Mouse (Mus musculus): Measurements from ENCODE around the gene Srsf10. TPM values are rescaled to one million over a fixed set of nuclear protein-coding genes. Genes with fewer than 3 reads are reported as not detected.

Srsf10 gene
- polyA plus RNA-seq, 1 experiment from 2014 or later = 383 TPM

DNA sequence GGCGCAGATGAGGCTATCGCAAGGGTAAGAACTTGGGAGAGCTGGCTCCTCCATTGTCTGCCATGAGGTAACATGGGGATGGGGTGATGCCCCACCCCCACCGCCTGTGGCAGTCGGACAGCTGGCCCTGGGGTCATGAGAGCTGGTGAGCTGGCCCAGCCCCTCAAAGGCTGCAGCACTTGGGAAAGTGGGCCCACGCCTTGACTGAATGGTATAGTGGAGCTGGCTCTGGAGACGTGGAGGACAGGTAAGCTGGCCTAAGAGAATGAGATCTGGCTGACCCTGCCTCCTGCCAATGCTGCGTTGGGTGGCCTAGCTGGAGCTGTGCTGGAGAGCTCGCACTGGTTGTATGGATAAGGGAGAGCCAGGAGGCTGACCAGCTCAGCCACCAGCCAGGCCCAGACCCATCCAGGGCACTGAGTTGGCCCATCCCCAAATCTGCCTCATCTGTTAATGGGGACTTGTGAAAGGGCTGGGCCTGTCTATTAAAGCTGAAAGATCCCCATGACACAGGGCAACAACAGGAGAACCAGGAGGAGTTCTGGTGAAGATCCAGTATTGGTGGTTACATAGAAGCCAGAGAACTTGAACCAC, 21.3 kb upstream of the Srsf10 start:
- WGBS = 79% methylated on average over 8 of the region's 8 CpGs
- Histone ChIP-seq H3K4me1 (peaks cover 23% of the 10 kb centered on the region), H3K9me3 (no peaks in the 10 kb centered on the region), H3K4me3 (no peak overlapping the region), H3K27me3 (replicated peaks; ENCODE audit: low read depth, poor library complexity, severe bottlenecking) (no peaks in the 10 kb centered on the region), H3K36me3 (replicated peaks) (no peaks in the 10 kb centered on the region), H3K27ac (replicated peaks) (peak overlapping the region; percentile 40; the same call in 1 of the 2 replicates)
- DNase-seq (ENCODE audit: low spot score) = no peak

DNA sequence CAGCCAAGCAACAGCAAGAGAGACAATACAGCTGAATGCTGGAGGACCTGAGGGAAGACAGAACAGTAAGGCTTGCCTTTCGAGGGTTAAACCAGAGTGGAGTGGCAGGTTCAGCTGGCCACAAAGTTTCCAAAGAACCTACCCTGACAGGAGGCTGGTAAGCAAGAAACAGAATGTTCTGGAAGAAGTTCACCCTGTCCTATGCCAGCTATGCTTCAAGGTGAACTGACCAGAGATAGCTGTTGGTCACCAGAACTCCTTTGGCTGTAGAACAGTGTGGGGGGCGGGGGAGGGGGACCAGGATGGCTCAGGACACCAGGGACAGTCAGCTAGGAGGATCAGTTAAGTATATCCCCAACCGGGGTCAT, 16.6 kb upstream of the Srsf10 start:
- Histone ChIP-seq H3K27ac (replicated peaks) (no peak overlapping the region), H3K36me3 (replicated peaks) (no peaks in the 10 kb centered on the region), H3K27me3 (replicated peaks; ENCODE audit: low read depth, poor library complexity, severe bottlenecking) (no peaks in the 10 kb centered on the region), H3K4me1 (peaks cover 5% of the 10 kb centered on the region), H3K4me3 (no peak overlapping the region), H3K9me3 (peaks cover 2% of the 10 kb centered on the region; the same call in 1 of the 2 replicates)
- no peak for DNase-seq (ENCODE audit: low spot score)
- WGBS = 81% methylated on average over 3 of the region's 3 CpGs

DNA sequence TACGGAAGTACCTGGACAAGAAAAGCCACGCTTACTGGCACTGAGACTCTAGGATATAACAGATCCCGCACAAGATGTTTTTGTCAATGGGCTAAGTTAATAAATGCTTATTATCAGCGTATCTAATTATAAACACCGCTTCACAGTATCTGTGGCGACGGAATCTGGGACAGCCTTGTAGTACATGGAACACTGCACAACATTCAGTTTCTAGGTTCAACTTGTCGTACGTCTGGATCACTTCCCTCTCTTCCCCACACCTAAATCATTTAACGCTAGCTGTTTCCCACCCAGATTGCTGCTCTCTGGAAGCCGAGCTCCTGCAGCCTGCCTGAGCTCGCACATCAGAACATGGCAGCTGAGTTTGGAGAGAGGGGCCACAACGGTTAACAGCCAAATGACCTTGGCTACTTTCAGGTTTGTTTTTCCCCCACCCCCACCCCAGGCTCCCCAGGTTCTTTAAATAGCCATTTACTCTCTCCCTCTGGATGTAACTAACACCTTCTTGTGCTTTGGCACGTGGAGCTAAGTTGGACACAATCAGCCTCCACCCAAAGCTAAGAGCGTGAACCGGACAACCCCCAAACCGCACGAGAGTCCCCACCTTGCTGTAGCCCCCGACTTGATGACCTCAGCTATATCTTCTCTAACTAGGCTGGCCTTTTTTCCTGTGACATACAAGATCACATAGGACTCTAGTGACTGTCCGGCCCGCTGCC, 16.1 kb upstream of the Srsf10 start:
- H3K4me1 ChIP-seq = no peaks in the 10 kb centered on the region
- 86% methylated on average over 21 of the region's 21 CpGs for WGBS
- peaks cover 2% of the 10 kb centered on the region; the same call in 1 of the 2 replicates for H3K9me3 ChIP-seq
- H3K36me3 ChIP-seq (replicated peaks) = no peaks in the 10 kb centered on the region
- no peaks in the 10 kb centered on the region for H3K27me3 ChIP-seq (replicated peaks; ENCODE audit: low read depth, poor library complexity, severe bottlenecking)
- H3K4me3 ChIP-seq = no peak overlapping the region
- no peak overlapping the region for H3K27ac ChIP-seq (replicated peaks)
- DNase-seq (ENCODE audit: low spot score) = no peak

DNA sequence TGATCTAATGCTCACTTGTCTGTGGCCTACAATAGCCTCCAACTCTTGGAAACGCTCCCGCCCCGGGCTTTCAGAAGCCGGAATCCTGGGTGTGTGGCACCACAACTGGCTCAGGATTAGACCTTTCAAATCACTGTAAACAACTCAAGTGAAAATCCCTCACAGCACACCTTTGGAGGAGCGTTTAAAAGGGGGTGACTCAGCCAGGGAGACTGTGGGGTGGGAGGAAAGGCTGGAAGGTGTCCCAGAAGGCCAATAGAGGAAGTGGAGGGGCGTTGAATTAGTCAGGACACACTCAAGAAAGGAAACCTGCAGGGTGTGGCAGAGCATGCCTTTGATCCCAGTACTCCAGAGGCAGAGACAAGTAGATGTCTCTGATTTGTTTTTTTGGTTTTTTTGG, 11.1 kb upstream of the Srsf10 start:
- peaks cover 2% of the 10 kb centered on the region; the same call in 1 of the 2 replicates for H3K9me3 ChIP-seq
- WGBS = 83% methylated on average over 6 of the region's 6 CpGs
- H3K36me3 ChIP-seq (replicated peaks) = no peaks in the 10 kb centered on the region
- no peaks in the 10 kb centered on the region for H3K27me3 ChIP-seq (replicated peaks; ENCODE audit: low read depth, poor library complexity, severe bottlenecking)
- no peak overlapping the region for H3K4me3 ChIP-seq
- H3K27ac ChIP-seq (replicated peaks) = no peak overlapping the region
- peaks cover 2% of the 10 kb centered on the region; the same call in 1 of the 2 replicates for H3K4me1 ChIP-seq
- no peak for DNase-seq (ENCODE audit: low spot score)

DNA sequence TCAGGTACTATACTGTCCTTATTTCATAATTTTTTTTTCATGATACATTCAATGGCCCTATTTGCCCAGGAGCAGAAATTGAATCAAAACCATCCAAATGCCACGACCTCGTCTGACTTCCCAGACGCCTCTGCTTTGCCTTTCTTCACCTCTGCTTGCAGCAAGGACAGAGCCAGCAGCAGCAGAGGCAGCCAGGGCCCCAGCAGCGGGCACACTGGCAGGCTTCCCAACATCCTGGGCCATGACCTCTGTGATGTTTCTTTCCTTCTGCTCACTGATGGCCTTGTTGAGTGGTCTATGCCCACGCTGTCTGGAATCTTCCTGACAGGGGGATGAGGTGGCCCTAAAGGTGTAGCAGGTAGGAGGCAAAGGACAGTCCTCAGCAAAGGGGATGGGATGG, 8.0 kb upstream of the Srsf10 start:
- H3K27ac ChIP-seq (replicated peaks) = peak overlapping the region; percentile 44; the same call in 1 of the 2 replicates
- H3K4me3 ChIP-seq = no peak overlapping the region
- no peaks in the 10 kb centered on the region for H3K36me3 ChIP-seq (replicated peaks)
- DNase-seq (ENCODE audit: low spot score) = no peak
- 59% methylated on average over 5 of the region's 5 CpGs for WGBS
- H3K27me3 ChIP-seq (replicated peaks; ENCODE audit: low read depth, poor library complexity, severe bottlenecking) = no peaks in the 10 kb centered on the region
- no peaks in the 10 kb centered on the region for H3K9me3 ChIP-seq
- peaks cover 16% of the 10 kb centered on the region for H3K4me1 ChIP-seq

DNA sequence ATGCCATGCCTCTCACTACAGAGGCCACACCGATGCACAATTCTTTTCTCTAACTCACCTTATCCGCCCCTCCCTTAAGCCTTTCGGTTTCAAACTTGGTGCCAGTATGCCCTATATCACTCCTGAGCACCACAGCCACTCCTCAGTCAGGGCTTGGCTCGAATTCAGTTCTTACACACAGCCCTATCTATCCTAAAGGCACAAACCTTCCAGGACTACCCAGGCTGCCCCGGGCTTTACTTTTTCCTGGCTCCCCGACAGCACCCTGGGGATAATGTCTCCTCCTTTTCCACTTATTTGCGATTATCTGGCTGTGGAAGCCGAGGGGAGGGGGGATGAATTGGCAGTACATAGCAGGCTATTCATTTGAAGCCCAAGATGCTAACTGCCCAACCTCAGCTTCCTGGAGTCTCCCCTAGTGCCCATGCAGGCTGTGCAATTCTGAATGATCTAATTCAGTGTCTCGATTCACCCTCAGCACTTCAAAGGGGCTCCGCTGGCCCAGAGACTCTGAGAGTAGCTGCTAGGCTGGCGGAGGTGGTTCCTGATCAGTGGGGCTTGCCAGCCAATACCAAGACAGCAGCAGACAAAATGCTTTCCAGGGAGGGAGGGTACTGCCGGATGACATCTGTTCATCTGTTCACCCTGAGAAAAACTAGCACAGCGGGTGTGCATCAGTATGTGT, 5.0 kb upstream of the Srsf10 start:
- no peak overlapping the region for H3K4me3 ChIP-seq
- WGBS = 31% methylated on average over 13 of the region's 13 CpGs
- peaks cover 31% of the 10 kb centered on the region for H3K4me1 ChIP-seq
- no peaks in the 10 kb centered on the region for H3K36me3 ChIP-seq (replicated peaks)
- peak; percentile 33 for DNase-seq (ENCODE audit: low spot score)
- no peaks in the 10 kb centered on the region for H3K27me3 ChIP-seq (replicated peaks; ENCODE audit: low read depth, poor library complexity, severe bottlenecking)
- no peaks in the 10 kb centered on the region for H3K9me3 ChIP-seq
- no peak overlapping the region for H3K27ac ChIP-seq (replicated peaks)

DNA sequence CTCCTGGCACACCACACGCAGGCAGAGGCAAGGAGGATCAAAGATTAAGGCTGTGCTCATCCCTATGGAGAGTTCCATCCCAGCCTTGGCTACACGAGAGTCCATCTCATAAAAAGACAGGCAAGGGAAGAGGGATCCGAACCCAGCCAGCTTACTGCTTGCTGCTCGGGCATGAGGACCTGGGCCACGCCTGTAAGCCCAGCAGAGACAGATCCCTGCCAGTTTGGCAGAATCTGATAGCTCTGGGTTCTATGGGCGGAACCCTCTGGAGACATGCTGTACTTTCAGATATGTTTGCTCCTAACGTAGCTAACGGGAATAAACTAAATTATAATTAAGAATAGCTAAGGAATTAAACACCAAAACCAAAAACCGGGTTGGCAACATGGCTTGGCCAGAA, 3.6 kb upstream of the Srsf10 start:
- H3K9me3 ChIP-seq = no peaks in the 10 kb centered on the region
- H3K27ac ChIP-seq (replicated peaks) = no peak overlapping the region
- 85% methylated on average over 9 of the region's 9 CpGs for WGBS
- H3K4me1 ChIP-seq = peaks cover 33% of the 10 kb centered on the region
- no peak for DNase-seq (ENCODE audit: low spot score)
- H3K27me3 ChIP-seq (replicated peaks; ENCODE audit: low read depth, poor library complexity, severe bottlenecking) = no peaks in the 10 kb centered on the region
- H3K36me3 ChIP-seq (replicated peaks) = no peaks in the 10 kb centered on the region
- H3K4me3 ChIP-seq = no peak overlapping the region

DNA sequence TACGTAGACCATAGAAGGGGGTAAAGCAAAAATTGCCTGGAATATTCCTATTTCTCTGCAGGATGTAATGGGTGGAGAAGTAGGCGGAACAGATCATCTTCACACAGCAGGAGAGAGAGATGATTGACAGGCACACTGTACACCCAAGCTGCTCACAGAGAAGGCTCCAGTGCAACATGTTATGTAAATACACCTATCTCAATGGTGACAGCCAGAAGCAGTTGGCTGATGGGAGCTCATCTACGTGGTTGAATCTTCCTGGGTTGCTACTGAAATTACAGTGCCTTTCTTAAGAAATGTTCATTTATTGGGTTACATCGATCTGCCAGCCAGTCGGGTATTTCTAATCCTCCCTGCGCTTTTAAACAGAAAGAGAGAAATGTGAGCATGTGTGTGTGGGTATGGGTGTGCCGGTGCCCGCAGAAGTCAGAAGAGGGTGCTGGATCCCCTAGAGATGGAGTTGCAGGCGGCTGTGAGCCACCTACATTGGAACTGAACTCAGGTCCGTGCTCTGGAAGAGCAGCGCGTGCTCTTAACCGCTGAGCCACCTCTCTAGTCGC, 1.5 kb upstream of the Srsf10 start:
- H3K27ac ChIP-seq (replicated peaks) = peak overlapping the region; percentile 100
- H3K4me3 ChIP-seq = no peak overlapping the region
- no peaks in the 10 kb centered on the region for H3K27me3 ChIP-seq (replicated peaks; ENCODE audit: low read depth, poor library complexity, severe bottlenecking)

DNA sequence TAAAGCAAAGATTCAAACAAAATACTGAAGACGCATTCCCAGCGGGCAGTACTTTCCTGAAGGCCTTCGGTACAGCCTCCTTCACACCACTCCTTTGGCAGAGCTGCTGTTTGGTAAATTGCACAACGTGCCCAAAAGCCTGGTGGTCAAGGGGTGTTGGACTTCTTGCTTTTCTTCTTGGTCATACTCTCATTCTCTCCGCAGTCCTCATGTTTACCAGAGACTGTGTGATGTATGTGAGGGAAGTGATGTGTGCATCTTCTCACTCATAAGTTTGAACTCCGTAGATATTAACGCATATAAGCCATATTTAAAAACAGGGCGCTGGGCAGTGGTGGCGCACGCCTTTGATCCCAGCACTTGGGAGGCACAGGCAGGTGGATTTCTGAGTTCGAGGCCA, 917 bp upstream of the Srsf10 start:
- H3K27ac ChIP-seq (replicated peaks) = peak overlapping the region; percentile 100
- peak overlapping the region; percentile 95 for H3K4me3 ChIP-seq
- H3K9me3 ChIP-seq = no peaks in the 10 kb centered on the region
- peaks cover 12% of the 10 kb centered on the region for H3K36me3 ChIP-seq (replicated peaks)
- peaks cover 53% of the 10 kb centered on the region for H3K4me1 ChIP-seq
- WGBS = 74% methylated on average over 11 of the region's 11 CpGs
- no peaks in the 10 kb centered on the region for H3K27me3 ChIP-seq (replicated peaks; ENCODE audit: low read depth, poor library complexity, severe bottlenecking)
- no peak for DNase-seq (ENCODE audit: low spot score)

More for the DNA sequence above, 1.5 kb upstream of the Srsf10 start:
- no peaks in the 10 kb centered on the region for H3K9me3 ChIP-seq
- H3K36me3 ChIP-seq (replicated peaks) = peaks cover 6% of the 10 kb centered on the region
- H3K4me1 ChIP-seq = peaks cover 48% of the 10 kb centered on the region
- no peak for DNase-seq (ENCODE audit: low spot score)
- 94% methylated on average over 14 of the region's 14 CpGs for WGBS

DNA sequence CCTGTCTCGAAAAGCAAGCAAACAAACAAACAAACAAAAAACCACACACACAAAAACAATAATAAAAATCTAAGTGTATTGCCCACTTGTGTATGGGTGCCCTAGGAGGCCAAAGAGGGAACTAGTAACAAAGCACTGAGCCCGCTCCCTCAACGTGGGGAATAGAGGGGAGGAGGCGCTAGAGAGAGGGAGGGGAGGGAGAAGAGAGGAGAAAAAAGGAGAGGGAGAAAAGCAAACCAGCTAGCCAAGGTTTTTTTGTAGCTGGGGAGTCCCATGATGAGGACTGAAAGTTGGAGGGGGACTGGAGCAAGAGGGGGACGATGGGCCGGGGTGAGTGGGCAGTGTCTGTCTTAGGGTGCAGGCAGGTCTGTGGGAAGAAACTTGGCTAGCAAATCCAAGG, 467 bp upstream of the Srsf10 start:
- Histone ChIP-seq H3K27me3 (replicated peaks; ENCODE audit: low read depth, poor library complexity, severe bottlenecking) (no peaks in the 10 kb centered on the region), H3K9me3 (no peaks in the 10 kb centered on the region), H3K4me3 (peak overlapping the region; percentile 95), H3K27ac (replicated peaks) (peak overlapping the region; percentile 100), H3K36me3 (replicated peaks) (peaks cover 16% of the 10 kb centered on the region), H3K4me1 (peaks cover 55% of the 10 kb centered on the region)
- DNase-seq (ENCODE audit: low spot score) = no peak
- 8% methylated on average over 6 of the region's 6 CpGs for WGBS

DNA sequence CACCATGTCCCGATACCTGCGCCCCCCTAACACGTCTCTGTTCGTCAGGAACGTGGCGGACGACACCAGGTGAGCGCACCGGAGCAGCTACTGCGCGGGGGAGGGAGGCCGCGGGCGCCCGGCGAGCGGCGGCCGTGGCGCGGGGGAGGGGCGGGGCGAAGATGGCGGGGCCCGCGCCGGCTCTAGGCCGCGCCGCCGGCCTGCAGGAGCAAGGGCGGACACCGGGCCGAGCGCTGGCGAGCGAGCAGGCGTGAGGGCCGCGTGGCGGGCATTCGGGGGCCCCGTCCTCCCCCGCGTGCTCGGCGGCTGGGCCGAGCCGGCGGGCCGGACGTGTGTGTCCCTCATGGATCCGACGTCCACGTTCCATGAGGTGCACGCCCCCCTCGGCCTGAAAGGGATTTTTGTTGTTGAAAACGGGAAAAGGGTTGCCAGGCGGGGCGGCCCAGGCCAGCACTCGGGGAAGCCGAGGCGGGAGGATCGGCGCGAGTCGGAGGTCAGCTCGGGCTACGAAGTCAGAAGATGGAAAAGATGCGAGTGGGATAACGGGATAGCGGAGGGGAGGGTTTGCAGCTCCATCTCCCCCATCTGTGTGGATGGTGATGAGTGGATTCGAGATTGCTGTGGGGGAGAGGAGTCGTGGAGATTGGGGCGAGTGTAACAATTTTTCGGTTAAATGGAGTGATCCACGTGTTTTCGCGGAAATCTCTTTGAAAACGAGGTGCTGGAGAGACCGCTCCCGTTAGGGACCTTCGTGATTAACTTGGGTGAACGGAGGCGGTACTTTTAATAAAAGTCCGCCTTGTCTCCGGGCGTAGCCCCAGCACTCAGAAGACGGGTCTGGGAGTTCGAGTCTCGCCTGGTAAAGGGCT, 910 bp downstream of the Srsf10 start:
- Histone ChIP-seq H3K4me1 (peaks cover 49% of the 10 kb centered on the region), H3K27me3 (replicated peaks; ENCODE audit: low read depth, poor library complexity, severe bottlenecking) (no peaks in the 10 kb centered on the region), H3K9me3 (no peaks in the 10 kb centered on the region), H3K27ac (replicated peaks) (peak overlapping the region; percentile 100), H3K36me3 (replicated peaks) (peaks cover 28% of the 10 kb centered on the region), H3K4me3 (peak overlapping the region; percentile 95)
- DNase-seq (ENCODE audit: low spot score) = peak; percentile 83
- WGBS = under 1% methylated on average over 91 of the region's 91 CpGs

Measured in embryonic facial prominence, embryonic 10.5 days (tissue).